Mouse (Mus musculus) lung, postnatal 14 days (tissue): ENCODE results near the gene Ubald1.
A peak's percentile ranks its signal among the peaks of the same experiment; 100 is the strongest.

Source experiments
- DNase-seq: peaks from one replicate; pipeline ENCODE4 v3.0.0; 2021

Ubald1 gene

DNA sequence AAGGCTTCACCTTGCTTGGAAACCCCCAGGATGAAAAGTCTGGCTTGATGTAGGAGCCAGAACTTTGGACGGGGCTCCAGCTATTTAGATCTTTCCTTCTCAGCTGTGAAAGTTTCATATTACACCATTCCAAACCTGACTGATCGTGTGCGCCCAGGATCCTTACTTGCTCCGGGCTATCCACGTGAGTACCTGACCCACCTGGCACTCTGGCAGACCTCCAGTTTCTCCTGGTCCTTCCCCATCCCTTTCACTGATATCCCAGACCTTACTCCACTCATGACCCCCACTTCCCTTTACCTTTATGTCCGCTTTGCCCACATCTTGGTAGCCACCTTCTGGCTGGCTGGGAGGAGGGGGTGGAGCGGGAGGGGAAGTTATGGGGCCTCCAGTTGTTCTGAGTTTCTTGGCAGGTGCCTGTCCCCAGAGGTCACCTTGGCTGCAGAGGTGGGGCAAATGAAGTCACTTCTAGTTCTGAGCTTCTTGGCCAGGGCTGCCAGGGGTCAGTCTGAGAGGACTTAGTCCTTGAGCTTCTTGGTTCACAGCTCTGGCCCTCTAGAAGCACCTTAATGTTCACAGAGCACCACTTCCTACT, 13.9 kb downstream of the Ubald1 start:
- no peak for DNase-seq

DNA sequence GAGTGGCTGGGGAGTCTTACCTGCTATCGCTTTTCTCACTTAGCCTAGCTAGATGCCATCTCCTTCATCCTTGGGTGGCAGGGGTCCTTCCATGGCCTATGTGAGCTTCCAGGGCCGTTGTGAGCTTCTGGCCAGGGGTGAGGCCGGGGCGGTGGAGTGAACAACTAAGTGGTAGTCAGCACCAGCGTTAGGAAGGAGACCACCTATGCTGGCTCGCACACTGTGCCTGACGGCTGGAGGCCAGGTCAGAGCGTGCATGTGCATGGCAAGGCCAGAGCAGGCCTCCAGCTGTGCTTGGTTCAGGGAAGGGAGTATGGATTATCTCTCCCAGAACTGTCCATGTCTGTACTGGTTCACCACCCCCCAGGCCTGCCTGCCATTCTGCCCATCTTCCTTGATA, 16.4 kb downstream of the Ubald1 start:
- DNase-seq, result no peak

DNA sequence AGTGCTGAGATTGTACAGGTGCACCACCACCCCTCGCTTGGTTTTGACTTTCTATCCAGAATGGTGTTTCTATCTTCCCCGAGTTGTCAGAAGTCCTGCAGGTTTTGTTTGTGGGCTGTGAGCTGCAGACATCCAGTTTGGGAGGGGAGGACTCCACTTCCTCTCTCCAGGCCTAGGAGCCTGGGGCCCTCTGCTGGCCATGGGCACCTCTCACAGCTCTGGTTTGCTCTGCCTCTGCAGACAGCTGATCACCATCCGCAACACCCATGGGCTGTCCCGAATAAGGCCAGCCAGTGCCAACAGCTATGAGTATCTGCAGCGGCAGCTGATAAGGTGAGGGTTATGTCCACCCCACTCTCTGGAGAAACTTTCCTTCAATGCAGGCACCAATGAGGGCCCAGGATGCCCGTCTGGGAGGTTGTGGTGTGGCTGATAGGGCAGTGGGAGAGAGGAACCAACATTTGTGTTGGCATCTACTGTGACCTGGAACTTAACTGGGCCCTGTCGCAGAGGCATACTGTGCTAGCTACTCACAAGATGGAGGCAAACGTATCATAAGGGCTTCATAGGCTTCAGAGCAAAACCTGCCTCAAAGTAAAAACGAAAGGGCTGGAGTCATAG, 17.1 kb downstream of the Ubald1 start:
- DNase-seq, result peak; percentile 85

DNA sequence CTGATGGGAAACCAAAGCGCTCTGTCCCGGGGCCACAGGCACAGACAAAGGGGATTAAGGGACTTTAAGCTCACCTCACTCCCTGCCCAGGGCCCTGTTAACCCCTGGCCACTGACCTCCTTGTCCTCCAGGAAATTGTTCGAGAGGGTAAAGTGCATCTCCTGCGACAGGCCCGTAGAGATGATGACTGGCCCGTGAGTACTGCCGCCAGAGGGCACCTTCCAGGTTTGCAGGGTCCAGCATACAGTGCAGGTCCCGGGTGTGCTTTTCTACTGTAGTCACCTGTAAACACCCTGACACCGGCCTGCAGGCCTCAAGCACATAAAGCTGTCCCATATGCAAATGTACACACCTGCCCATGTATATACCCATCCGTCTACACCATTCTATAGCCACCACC, 18.7 kb downstream of the Ubald1 start:
- DNase-seq, result no peak

DNA sequence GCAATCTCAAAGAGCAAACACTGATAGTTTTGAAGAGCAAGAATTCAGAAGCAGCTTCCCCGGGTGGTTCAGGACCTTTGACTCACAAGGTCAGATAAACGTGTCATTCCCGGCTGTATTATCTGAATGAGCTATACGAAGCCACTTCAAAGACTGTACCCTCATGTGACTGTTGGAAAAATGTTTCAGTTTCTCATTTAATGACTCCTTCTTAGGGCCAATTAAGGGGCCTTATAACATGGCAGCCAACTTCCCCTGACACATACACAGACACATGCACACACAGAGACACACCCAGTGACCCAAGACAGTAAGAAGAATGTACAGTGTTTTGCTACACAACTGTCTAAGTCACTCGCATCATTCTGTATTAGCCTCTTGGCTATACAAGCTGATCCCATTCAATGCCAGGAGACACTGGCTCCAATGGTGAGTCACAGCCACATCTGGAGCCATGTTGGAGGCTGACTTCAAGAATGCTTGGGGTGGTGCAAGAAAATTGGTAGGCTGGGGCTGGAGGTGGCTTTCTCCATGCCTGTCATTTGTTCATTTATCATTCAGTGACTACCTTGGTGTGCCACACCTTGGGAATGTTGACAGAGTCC, 25.0 kb downstream of the Ubald1 start:
- DNase-seq, result no peak

DNA sequence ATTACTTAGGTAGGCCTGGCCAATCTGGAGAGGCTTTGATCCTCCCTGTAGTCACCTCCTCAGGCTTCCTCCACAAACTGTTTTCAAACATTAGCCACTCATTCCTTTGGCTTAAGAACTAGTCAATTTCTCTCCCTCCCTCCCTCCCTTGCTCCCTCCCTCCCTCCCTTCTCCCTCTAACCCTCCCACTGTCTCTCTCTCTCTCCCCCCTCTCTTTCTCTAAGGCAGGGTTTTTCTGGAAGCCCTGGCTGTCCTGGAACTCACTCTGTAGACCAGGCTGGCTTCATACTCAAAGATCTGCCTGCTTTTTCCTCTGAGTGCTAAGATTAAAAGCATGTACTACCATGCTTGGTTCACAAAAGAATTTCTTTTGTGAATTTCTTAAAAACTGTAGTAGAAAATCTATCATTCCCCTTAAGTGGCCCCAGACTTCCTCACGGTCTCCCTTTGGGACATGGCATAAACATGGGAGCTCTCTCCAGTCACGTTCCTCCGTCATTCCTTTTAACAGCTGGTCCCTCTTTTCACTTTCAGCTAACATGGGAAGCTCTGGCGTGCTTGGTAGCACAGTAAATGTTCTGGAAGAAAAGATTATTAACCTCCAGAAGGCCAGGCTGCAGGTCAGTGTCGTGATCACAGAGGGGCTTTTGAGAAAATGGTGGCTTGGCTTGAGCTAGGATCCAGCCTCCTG, 29.0 kb downstream of the Ubald1 start:
- no peak for DNase-seq

DNA sequence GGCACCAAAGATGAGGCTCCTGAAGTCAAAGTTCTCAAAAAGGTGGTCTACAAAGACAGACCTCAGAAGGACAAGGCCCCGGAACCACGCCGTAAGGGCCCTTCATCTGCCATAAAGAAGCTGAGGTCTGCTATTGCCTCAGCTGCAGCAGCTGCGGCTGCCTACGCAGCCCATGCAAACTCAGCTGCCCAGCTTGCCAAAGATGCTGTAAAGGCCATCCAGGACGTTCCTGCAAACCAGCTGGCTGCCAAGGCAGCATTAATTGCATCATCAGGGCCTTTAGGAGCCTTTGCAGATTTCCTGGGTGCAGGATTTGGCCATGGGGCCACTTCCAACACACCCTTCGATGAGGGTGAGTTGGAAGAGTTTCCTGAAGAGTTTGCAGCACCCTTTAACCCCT, 29.8 kb downstream of the Ubald1 start:
- peak; percentile 23 for DNase-seq

DNA sequence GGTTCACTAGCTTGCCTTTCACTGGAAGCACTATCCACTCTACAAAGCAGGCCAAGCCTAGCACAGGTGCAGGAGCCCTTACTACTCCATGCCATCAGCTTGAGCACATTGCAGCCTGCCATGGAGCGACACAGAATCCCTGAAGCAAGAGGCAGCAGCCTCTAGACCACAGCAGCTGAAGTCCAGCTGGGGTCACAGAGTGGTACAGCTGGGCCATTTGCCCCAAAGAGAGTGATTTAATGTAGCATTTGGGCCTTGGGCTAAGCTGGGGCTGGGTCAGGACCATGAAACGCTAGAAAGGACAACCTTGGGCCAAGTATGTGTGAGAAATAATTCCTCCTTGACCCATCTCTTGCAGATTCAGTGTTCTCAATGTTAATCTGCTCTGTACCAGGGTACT, 32.0 kb downstream of the Ubald1 start:
- no peak for DNase-seq

DNA sequence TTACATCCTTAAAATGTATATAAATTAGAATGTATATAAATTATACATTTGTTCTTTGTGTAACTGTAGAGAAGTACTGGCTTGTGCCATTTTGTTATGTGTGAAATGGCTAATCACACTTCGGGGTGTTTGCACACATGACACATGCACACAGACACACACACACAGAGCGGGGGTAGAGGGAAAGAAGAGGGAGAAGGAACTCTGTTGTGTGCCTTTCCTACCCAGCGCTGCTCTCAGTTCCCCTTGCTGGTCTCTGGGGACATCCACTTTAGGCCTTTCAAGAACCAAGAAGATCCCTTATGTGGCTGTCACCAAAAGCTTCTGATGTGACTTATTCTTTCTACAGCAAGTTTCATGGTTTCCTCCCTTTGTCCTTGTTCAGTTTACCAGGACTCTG, 33.1 kb downstream of the Ubald1 start:
- DNase-seq, result no peak

DNA sequence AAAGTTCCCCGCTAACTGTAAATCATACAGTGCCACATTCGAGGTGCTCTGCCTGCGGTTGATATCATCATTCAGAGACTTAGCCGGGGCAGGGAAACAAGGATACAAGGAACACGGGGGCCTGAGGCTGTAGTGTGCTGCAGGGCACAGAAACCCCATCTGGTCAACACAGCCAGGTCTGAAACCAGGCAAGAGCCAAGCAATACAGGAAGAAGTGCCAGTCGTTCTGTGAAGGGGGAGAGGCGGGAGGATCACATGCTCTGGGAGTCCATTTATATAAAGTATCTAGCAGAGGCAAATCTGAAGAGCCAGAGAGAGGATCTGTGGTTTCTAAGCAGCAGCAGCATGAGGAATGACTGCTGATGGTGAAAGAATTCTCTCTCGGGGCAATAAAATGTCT, 39.9 kb downstream of the Ubald1 start:
- DNase-seq, result no peak

DNA sequence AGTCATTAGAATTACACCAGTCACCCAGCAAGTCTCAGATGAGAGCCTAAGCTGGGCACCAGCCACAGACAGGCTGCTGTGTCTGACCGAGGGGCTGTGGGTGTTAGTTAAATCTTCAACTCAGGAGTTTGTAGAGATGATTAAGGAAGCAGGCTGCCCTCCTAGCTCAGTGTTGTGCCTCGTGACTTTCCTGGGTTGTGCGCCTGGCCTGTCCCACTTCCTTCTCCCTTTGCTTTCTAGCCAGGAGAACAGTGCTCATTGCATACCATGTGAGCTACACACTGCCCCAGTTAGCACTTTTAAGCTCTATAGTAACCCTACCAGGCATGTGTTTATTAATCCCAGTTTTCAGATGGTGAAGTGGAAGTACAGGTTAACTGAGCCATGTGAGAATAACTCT, 40.6 kb downstream of the Ubald1 start:
- DNase-seq, result no peak

DNA sequence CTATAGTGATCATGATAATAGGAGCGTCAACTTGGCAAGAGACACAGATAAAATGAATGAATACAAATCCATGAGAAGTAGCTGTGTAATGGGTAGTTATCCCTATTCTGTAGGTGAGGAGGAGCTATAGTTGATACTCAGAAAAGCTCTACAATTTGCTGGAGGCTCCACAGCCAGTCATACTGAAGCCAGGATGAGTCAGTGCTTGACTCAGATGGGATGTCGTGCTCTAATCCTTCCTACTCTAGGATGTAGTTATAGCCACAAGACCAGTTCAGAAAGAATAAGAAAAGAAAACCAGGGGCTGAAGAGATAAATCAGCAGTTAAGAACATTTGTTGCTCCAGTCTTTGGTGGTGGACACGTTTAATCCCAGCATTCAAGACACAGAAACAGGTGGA, 42.5 kb downstream of the Ubald1 start:
- no peak for DNase-seq

DNA sequence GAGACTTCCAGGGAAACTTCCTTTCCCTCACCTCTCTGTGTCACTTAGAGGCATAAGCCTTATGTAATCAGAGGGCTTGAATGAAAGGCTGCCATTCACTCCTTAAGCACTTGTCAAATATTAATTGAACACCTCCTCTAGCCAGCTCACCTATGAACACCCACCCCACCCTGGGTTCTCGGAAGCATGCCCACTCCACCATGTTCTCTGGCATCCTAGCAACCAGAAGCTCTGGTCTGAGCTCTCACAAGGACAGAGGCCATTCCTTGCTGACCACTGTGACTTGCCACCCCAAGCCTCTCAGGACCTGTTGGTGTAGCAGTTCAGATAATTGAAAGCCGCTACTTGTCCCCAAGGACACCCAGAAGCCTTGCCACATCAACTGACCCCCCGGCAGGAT, 44.9 kb downstream of the Ubald1 start, which contains the start of gene 4930562C15Rik:
4930562C15Rik (plus strand) TSS at position 226 of the 400 bp plus-strand sequence.
- DNase-seq, result peak; percentile 36

DNA sequence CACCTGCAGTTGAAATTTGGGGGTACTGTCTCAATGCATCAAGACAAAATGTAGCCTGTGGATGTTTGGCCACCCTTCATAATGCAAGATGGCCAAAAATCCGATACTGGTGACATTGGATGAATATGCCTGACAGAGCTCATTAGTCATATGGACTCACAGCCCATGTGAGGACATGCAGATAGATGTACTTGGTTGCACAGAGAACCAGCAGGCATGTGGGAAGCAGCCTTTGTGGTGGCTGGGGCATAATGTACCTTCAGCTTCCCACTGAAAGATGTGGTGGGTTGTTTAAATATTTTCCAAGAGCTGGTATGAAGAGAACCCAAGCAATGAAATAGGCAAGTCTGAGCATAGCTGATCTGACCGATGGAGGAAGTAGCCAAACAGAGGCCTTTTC, 46.3 kb downstream of the Ubald1 start:
- no peak for DNase-seq

DNA sequence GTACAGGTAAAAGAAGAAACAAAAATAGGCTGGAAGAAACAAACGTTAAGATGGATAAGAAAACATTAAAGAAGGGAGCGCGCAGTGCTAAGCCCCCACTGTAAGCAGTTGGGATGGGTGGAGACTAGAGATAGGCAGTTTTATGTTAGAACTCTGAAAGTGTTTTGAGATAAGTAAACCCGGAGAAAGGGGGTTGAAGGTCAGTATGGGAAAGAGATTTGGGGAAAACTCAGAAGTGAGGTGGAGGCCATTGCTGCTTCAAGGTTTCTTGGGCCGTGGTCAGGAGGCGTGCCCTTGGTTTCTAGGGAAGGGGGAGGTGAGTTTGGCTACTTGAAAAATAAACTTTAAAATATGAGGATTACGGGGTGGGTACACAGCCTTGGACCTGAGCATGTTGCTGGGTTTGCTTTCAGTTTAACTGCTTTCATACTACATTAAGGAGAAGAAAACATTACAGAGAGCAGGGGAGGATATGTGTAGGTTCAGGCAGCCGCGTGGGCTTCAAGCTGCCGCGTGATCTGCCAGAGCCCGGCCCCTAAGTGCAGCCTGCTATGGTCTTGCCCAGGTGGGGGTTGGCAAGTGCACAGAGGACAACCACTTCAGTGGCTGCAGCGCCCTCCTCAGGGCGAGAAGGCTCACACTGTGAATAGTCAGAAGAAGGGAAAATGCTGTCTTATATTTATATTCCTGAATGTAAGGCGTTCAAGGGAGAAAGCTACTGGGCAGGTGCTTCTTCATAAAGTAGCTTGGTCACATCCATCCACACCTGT, 48.3 kb downstream of the Ubald1 start:
- DNase-seq, result peak; percentile 7

DNA sequence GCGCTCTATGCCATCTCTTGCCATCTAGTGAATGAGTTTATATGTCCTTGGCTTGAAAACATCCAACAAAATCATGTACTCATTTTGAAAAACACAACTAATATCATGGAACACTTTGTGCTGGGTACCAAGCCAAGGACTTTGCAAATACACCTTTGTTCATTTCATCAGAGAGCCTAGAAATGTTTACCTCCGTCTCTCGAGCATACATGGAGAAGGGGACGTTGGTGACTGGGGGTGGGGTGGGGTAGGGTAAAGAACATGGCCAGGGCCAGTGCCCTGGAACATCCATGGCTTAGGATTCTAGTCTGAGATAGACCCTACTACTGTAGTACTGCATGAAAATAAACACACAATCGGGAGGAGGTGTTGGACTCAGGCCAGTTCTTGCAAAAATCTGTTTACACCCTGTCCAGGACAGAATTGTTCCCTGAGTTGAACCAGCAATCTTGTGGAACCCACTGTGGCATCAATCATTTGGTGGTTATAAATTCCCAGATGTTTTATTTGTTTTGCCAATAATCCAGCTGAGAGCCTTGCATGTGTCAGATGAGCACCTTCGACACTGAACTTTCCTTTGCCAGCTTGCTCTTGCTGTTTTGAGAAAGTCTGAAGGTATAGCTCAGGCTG, 50.7 kb downstream of the Ubald1 start:
- peak; percentile 9 for DNase-seq

DNA sequence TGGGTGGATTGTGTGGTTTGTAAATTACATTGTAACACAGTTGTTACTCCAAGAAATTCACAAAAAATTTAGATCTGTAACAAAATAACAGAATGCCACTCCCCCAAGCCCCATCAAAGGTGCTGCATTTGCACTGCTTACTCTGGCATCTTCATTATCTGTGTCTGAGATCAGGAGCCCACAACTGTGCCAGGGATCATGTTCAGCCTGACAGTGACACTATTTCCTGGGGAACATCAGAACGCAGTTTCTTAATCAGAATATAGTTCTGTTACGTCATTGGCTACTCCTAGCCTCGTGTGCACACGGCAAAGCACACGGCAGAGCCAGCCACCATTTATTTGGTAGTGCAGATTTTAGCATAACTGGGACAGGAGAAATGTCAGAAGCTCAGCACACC, 52.5 kb downstream of the Ubald1 start:
- DNase-seq, result no peak
